Mouse (Mus musculus) forebrain, embryonic 16.5 days (tissue): ENCODE measurements around the gene Sec22c. TPM values are rescaled to one million over a fixed set of nuclear protein-coding genes. Genes with fewer than 3 reads are reported as not detected.

Source experiments
- ATAC-seq: fragments of 200-750 bp; cut with Nextera tagmentation; 2 replicates; pipeline ENCODE4 v1.8.0; 2017; ENCODE audit warnings: mild to moderate bottlenecking, moderate library complexity
- H3K27ac ChIP-seq: fragments of 300-500 bp; sonication (generic); 2 replicates; pipeline ENCODE4 v1.5.1; 2014; ENCODE audit warnings: low read length, control low read depth
- H3K27me3 ChIP-seq: fragments of 300-500 bp; sonication (generic); replicated peaks from 2 replicates; pipeline ENCODE4 v1.6.1; 2014; ENCODE audit warnings: low read length; ENCODE audit not compliant: control insufficient read depth, insufficient read depth
- H3K36me3 ChIP-seq: fragments of 300-500 bp; sonication (generic); 2 replicates; pipeline ENCODE4 v1.6.1; 2014; ENCODE audit not compliant: control insufficient read depth, insufficient read depth
- H3K4me1 ChIP-seq: fragments of 300-500 bp; sonication (generic); replicated peaks from 2 replicates; pipeline ENCODE4 v1.6.1; 2014; ENCODE audit warnings: low read length; ENCODE audit not compliant: control insufficient read depth, insufficient read depth
- H3K4me2 ChIP-seq: fragments of 300-500 bp; sonication (generic); 2 replicates; pipeline ENCODE4 v1.6.1; 2014; ENCODE audit warnings: mild to moderate bottlenecking, low read length, control low read depth
- H3K4me3 ChIP-seq: fragments of 300-500 bp; sonication (generic); replicated peaks from 2 replicates; pipeline ENCODE4 v1.5.1; 2014; ENCODE audit warnings: mild to moderate bottlenecking, low read length, control low read depth
- H3K9ac ChIP-seq: fragments of 300-500 bp; sonication (generic); replicated peaks from 2 replicates; pipeline ENCODE4 v1.6.1; 2014; ENCODE audit warnings: low read depth, low read length, control low read depth
- H3K9me3 ChIP-seq: fragments of 300-500 bp; sonication (generic); 2 replicates; pipeline ENCODE4 v1.6.1; 2016; ENCODE audit warnings: low read length; ENCODE audit not compliant: control insufficient read depth
- WGBS: fragments of 180-500 bp; shearing (Covaris S2); extraction: QIAGEN DNeasy Blood & Tissue Kit; methylation state at CpG from one replicate; pipeline ENCODE4 v1.1.7; 2014; 5-methylcytosine and 5-hydroxymethylcytosine counted together
- polyA plus RNA-seq: library from polyadenylated mRNA; unstranded; fragments of >200 nt; fragmentation: Nextera tagmentation; extraction: Ambion mirVana; gene quantifications from 2 replicates; pipeline ENCODE4 v1.2.1, GENCODE M21; 2015

Sec22c gene
- polyA plus RNA-seq, 1 experiment from 2014 or later: 40.0 TPM

- Histone ChIP-seq H3K9me3 (no peaks in the 10 kb centered on the region), H3K4me1 (peaks cover 20% of the 10 kb centered on the region), H3K27ac (no peak within 1 kb of the TSS), H3K9ac (peak within 1 kb of the TSS; percentile 64), H3K36me3 (no peaks in the 10 kb centered on the region), H3K27me3 (peaks cover 20% of the 10 kb centered on the region), H3K4me2 (peak within 1 kb of the TSS; percentile 90), H3K4me3 (peak within 1 kb of the TSS; percentile 58)
- under 1% methylated on average over 72 of the region's 79 CpGs for WGBS
- peak; percentile 94 for ATAC-seq
Observed at GRCm38 (mm10) chr9:121642401-121643181, 62.7 kb downstream of the Sec22c start, which contains the start of gene Vipr1. TSS of gene Vipr1 (plus strand) at chr9:121642716.

- peak; percentile 47 for ATAC-seq
- H3K4me2 ChIP-seq: peak within 1 kb of the TSS; percentile 90
- H3K9me3 ChIP-seq: no peaks in the 10 kb centered on the region
- H3K4me1 ChIP-seq: peaks cover 20% of the 10 kb centered on the region
- no peak within 1 kb of the TSS for H3K27ac ChIP-seq
- H3K27me3 ChIP-seq: peaks cover 20% of the 10 kb centered on the region
- peak within 1 kb of the TSS; percentile 64 for H3K9ac ChIP-seq
- H3K4me3 ChIP-seq: peak within 1 kb of the TSS; percentile 58
- no peaks in the 10 kb centered on the region for H3K36me3 ChIP-seq
- WGBS: under 1% methylated on average over 26 of the region's 26 CpGs
Observed at GRCm38 (mm10) chr9:121642001-121642400, 63.3 kb downstream of the Sec22c start, which contains the start of gene Lyzl4. TSS of gene Lyzl4 (minus strand) at chr9:121642096.

- H3K4me2 ChIP-seq: peak overlapping the region; percentile 90
- 0 out of 2 replicates have a peak, but pooled peaks have one; percentile 6 for ATAC-seq
- no peak overlapping the region for H3K27ac ChIP-seq
- WGBS: 15% methylated on average over 27 of the region's 27 CpGs
- peaks cover 20% of the 10 kb centered on the region for H3K27me3 ChIP-seq
- no peaks in the 10 kb centered on the region for H3K36me3 ChIP-seq
- no peaks in the 10 kb centered on the region for H3K9me3 ChIP-seq
- peak overlapping the region; percentile 58 for H3K4me3 ChIP-seq
- peaks cover 20% of the 10 kb centered on the region for H3K4me1 ChIP-seq
- peak overlapping the region; percentile 64 for H3K9ac ChIP-seq
Observed at GRCm38 (mm10) chr9:121641235-121641915, 63.9 kb downstream of the Sec22c start.

- Histone ChIP-seq H3K27me3 (peaks cover 20% of the 10 kb centered on the region), H3K36me3 (no peaks in the 10 kb centered on the region), H3K4me1 (peaks cover 20% of the 10 kb centered on the region), H3K4me2 (no peak overlapping the region), H3K9me3 (no peaks in the 10 kb centered on the region), H3K4me3 (no peak overlapping the region), H3K9ac (0 out of 2 replicates have a peak overlapping the region, but pooled peaks have one; percentile 8), H3K27ac (no peak overlapping the region)
- 43% methylated on average over 16 of the region's 16 CpGs for WGBS
- ATAC-seq: no peak
Observed at GRCm38 (mm10) chr9:121639790-121640189, 65.5 kb downstream of the Sec22c start.

GRCm38 (mm10) chr9:121635835-121636576, 69.3 kb downstream of the Sec22c start:
- Histone ChIP-seq H3K9ac (no peak overlapping the region), H3K4me3 (no peak overlapping the region), H3K36me3 (no peaks in the 10 kb centered on the region), H3K27ac (no peak overlapping the region), H3K4me2 (no peak overlapping the region), H3K27me3 (peaks cover 7% of the 10 kb centered on the region; the same call in 1 of the 2 replicates), H3K9me3 (no peaks in the 10 kb centered on the region), H3K4me1 (peaks cover 3% of the 10 kb centered on the region)
- WGBS: 63% methylated on average over 7 of the region's 7 CpGs
- ATAC-seq: no peak

DNA sequence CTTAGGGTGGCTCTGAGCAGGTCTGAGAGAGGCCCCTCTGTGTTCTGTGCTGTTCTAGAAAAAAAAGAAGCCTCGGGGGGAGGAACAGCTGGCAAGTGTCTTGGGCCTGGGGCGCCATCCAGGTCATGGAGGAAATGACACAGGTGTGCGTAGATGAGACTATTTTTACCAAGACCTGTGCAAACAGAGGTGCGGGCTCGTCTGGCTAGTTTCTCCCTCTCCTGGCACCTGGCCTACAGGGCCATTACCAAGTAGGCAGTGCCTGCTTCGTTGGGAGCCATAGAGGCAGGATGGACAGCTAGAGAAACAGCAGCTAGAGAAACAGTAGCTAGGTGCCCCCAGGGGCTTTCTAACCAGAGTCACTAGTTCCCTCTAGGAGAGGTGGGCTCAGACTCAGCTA, 72.0 kb downstream of the Sec22c start:
- no peaks in the 10 kb centered on the region for H3K27me3 ChIP-seq
- ATAC-seq: no peak
- H3K27ac ChIP-seq: no peak overlapping the region

GRCm38 (mm10) chr9:121632891-121633290, 72.4 kb downstream of the Sec22c start:
- H3K36me3 ChIP-seq: no peaks in the 10 kb centered on the region
- no peaks in the 10 kb centered on the region for H3K27me3 ChIP-seq
- no peak overlapping the region for H3K4me3 ChIP-seq
- ATAC-seq: no peak
- WGBS: 86% methylated on average over 10 of the region's 10 CpGs
- H3K27ac ChIP-seq: no peak overlapping the region
- no peak overlapping the region for H3K9ac ChIP-seq
- no peak overlapping the region for H3K4me2 ChIP-seq
- H3K4me1 ChIP-seq: no peaks in the 10 kb centered on the region
- H3K9me3 ChIP-seq: no peaks in the 10 kb centered on the region

More for the DNA sequence above, 72.0 kb downstream of the Sec22c start:
- Histone ChIP-seq H3K4me3 (no peak overlapping the region), H3K36me3 (no peaks in the 10 kb centered on the region), H3K4me2 (no peak overlapping the region), H3K9me3 (no peaks in the 10 kb centered on the region), H3K4me1 (no peaks in the 10 kb centered on the region), H3K9ac (no peak overlapping the region)
- WGBS: 84% methylated on average over 6 of the region's 6 CpGs

DNA sequence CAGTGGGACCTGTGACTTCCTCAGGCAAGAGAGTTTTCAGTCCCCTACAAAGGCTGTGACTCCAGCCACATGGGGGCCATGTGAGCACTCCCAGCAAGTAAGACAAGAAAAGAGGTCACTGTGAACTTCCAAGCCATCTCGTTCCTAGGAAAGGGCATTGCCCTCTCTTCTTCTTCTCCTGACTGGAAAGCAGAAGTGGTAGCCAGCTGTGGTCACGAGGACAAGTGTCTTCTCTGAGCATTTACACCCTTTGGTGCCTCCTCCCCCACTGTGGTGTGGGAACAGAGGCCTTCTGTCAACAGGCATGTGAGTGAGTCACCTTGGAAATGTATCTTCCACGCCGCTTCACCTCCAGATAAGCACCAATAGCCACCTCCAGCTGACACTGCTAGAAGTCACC, 73.3 kb downstream of the Sec22c start:
- H3K4me3 ChIP-seq: no peak overlapping the region
- no peaks in the 10 kb centered on the region for H3K27me3 ChIP-seq
- WGBS: 70% methylated on average over 4 of the region's 4 CpGs
- H3K4me1 ChIP-seq: no peaks in the 10 kb centered on the region
- H3K36me3 ChIP-seq: no peaks in the 10 kb centered on the region
- no peaks in the 10 kb centered on the region for H3K9me3 ChIP-seq
- no peak overlapping the region for H3K9ac ChIP-seq
- no peak for ATAC-seq
- no peak overlapping the region for H3K4me2 ChIP-seq
- no peak overlapping the region for H3K27ac ChIP-seq

GRCm38 (mm10) chr9:121630627-121631026, 74.7 kb downstream of the Sec22c start:
- Histone ChIP-seq H3K9ac (no peak overlapping the region), H3K27ac (no peak overlapping the region), H3K4me2 (no peak overlapping the region), H3K9me3 (no peaks in the 10 kb centered on the region), H3K4me3 (no peak overlapping the region), H3K4me1 (no peaks in the 10 kb centered on the region), H3K36me3 (no peaks in the 10 kb centered on the region), H3K27me3 (no peaks in the 10 kb centered on the region)
- 86% methylated on average over 1 of the region's 1 CpGs for WGBS
- no peak for ATAC-seq
